In genomic region chr15:93000121-93000520, GRCm38 (mm10) we compare ENCODE assay signal across 13 mouse cellular contexts.
DNase-seq lines count a peak whose midpoint lies in the region; ATAC-seq and TF ChIP-seq lines count a peak whose summit lies in the region.
"Had no signal": no experiment of that assay in that cellular context is flagged by ENCODE, and none has a peak within 500 bp of the region (broad histone marks: within the 10 kb centered on the region; RNA-seq: fewer than 3 reads in every experiment).

No protein-coding gene starts in this region.

- H3K36me3 ChIP-seq in kidney, embryonic 14.5 days (ENCODE audit: control insufficient read depth, insufficient read depth, low read length) = no peaks in the 10 kb centered on the region
- no peaks in the 10 kb centered on the region for H3K36me3 ChIP-seq in lung, embryonic 16.5 days (ENCODE audit: control insufficient read depth, insufficient read depth, low read length)
- H3K36me3 ChIP-seq: hindbrain, embryonic 13.5 days; midbrain, embryonic 13.5 days had no signal

- no peak overlapping the region for H3K27ac ChIP-seq in gastrocnemius, adult 2 months
- no peak overlapping the region for H3K27ac ChIP-seq in kidney, embryonic 14.5 days (ENCODE audit: low read depth, low read length)
- H3K27ac ChIP-seq in lung, embryonic 16.5 days (ENCODE audit: low read length) = no peak overlapping the region
- H3K27ac ChIP-seq: hindbrain, embryonic 13.5 days; midbrain, embryonic 13.5 days had no signal

- H3K9me3 ChIP-seq in kidney, embryonic 14.5 days (ENCODE audit: control insufficient read depth, low read length) = no peaks in the 10 kb centered on the region
- no peaks in the 10 kb centered on the region for H3K9me3 ChIP-seq in lung, embryonic 16.5 days (ENCODE audit: control insufficient read depth, low read length)
- H3K9me3 ChIP-seq: hindbrain, embryonic 13.5 days; midbrain, embryonic 13.5 days had no signal

- TF ChIP-seq CTCF in gastrocnemius, adult 2 months (IDR thresholded peaks at IDR 0.05) = no peak

- 0 out of 2 replicates have a peak overlapping the region, but pooled peaks have one; percentile 19 for H3K4me2 ChIP-seq in kidney, embryonic 14.5 days (replicated peaks; ENCODE audit: low read depth, low read length)
- H3K4me2 ChIP-seq in lung, embryonic 16.5 days (ENCODE audit: low read depth, low read length) = peak overlapping the region; percentile 25
- H3K4me2 ChIP-seq: hindbrain, embryonic 13.5 days; midbrain, embryonic 13.5 days had no signal

- ATAC-seq in kidney, embryonic 14.5 days (ENCODE audit: low FRiP score, low TSS enrichment) = no peak
- ATAC-seq in lung, embryonic 16.5 days (ENCODE audit: low read depth) = 0 out of 2 replicates have a peak, but pooled peaks have one; percentile 23
- ATAC-seq: midbrain, embryonic 13.5 days had no signal

- intact Hi-C loops in gastrocnemius, adult 2 months (cut with DNase I) = no loop called here

- H3K4me1 ChIP-seq in kidney, embryonic 14.5 days (ENCODE audit: control insufficient read depth, insufficient read depth, low read length) = 0 out of 2 replicates have a peak, but pooled peaks cover 4% of the 10 kb centered on the region
- peaks cover 8% of the 10 kb centered on the region for H3K4me1 ChIP-seq in lung, embryonic 16.5 days (replicated peaks; ENCODE audit: control insufficient read depth, insufficient read depth, low read length)

- H3K9ac ChIP-seq in kidney, embryonic 14.5 days (ENCODE audit: low read depth, low read length) = no peak overlapping the region
- H3K9ac ChIP-seq in lung, embryonic 16.5 days (ENCODE audit: low read length) = no peak overlapping the region
- H3K9ac ChIP-seq: hindbrain, embryonic 13.5 days; midbrain, embryonic 13.5 days had no signal

- DNase-seq in gastrocnemius, adult 2 months = no peak
- DNase-seq in gastrocnemius, adult 18-20 months (ENCODE audit: low spot score) = no peak
- DNase-seq in kidney, adult 18-20 months = no peak
- peak; percentile 43 for DNase-seq in adrenal gland, adult 2 months
- DNase-seq in embryo, embryonic 9.5 days (ENCODE audit: extremely low spot score) = no peak
- DNase-seq in thymus, postnatal 14 days = no peak
- DNase-seq: cerebellum, postnatal 25 days; kidney, postnatal 14 days; thymus, postnatal 4 days had no signal

- peak overlapping the region; percentile 40 for H3K4me3 ChIP-seq in gastrocnemius, adult 2 months
- H3K4me3 ChIP-seq in kidney, embryonic 14.5 days (ENCODE audit: low read length) = no peak overlapping the region
- H3K4me3 ChIP-seq in lung, embryonic 16.5 days (ENCODE audit: low read length) = no peak overlapping the region
- H3K4me3 ChIP-seq: hindbrain, embryonic 13.5 days; midbrain, embryonic 13.5 days had no signal

- no peaks in the 10 kb centered on the region for H3K27me3 ChIP-seq in kidney, embryonic 14.5 days (ENCODE audit: control insufficient read depth, insufficient read depth, low read length)
- no peaks in the 10 kb centered on the region for H3K27me3 ChIP-seq in lung, embryonic 16.5 days (ENCODE audit: control insufficient read depth, insufficient read depth, low read depth, low read length)
- H3K27me3 ChIP-seq: hindbrain, embryonic 13.5 days; midbrain, embryonic 13.5 days had no signal

- 38% methylated on average over 12 of the region's 12 CpGs for whole genome bisulfite sequencing in kidney, embryonic 14.5 days
- 17% methylated on average over 12 of the region's 12 CpGs for WGBS in lung, embryonic 16.5 days
